Mouse (Mus musculus) midbrain, embryonic 14.5 days (tissue): ENCODE results near the gene Cul7. TPM values are rescaled to one million over a fixed set of nuclear protein-coding genes. Genes with fewer than 3 reads are reported as not detected.

Experiments
- ATAC-seq: fragments of 200-750 bp; cut with Nextera tagmentation; 2 replicates; pipeline ENCODE4 v1.8.0; 2017; ENCODE audit warnings: moderate number of reproducible peaks, moderate library complexity; ENCODE audit not compliant: low FRiP score, low TSS enrichment
- DNase-seq: peaks from one replicate; pipeline ENCODE4 v3.0.0-alpha.2; 2015
- H3K27ac ChIP-seq: fragments of 300-500 bp; sonication (generic); replicated peaks from 2 replicates; pipeline ENCODE4 v1.5.1; 2014; ENCODE audit warnings: mild to moderate bottlenecking, low read depth, low read length, moderate library complexity
- H3K27me3 ChIP-seq: fragments of 300-500 bp; sonication (generic); 2 replicates; pipeline ENCODE4 v1.6.1; 2014; ENCODE audit warnings: low read length, control low read depth, mixed read lengths; ENCODE audit not compliant: control insufficient read depth, insufficient read depth
- H3K36me3 ChIP-seq: fragments of 300-500 bp; sonication (generic); 2 replicates; pipeline ENCODE4 v1.6.1; 2014; ENCODE audit warnings: low read length, control low read depth; ENCODE audit not compliant: control insufficient read depth, insufficient read depth
- H3K4me1 ChIP-seq: fragments of 300-500 bp; sonication (generic); 2 replicates; pipeline ENCODE4 v1.6.1; 2014; ENCODE audit warnings: mild to moderate bottlenecking, antibody characterized with exemption, low read length, control low read depth; ENCODE audit not compliant: control insufficient read depth, insufficient read depth
- H3K4me2 ChIP-seq: fragments of 300-500 bp; sonication (generic); 2 replicates; pipeline ENCODE4 v1.6.1; 2014; ENCODE audit warnings: mild to moderate bottlenecking, low read length, moderate library complexity
- H3K4me3 ChIP-seq: fragments of 300-500 bp; sonication (generic); replicated peaks from 2 replicates; pipeline ENCODE4 v1.5.1; 2014; ENCODE audit warnings: low read depth, low read length
- H3K9ac ChIP-seq: fragments of 300-500 bp; sonication (generic); replicated peaks from 2 replicates; pipeline ENCODE4 v1.6.1; 2014; ENCODE audit warnings: mild to moderate bottlenecking, low read length, moderate library complexity
- H3K9me3 ChIP-seq: fragments of 300-500 bp; sonication (generic); 2 replicates; pipeline ENCODE4 v1.6.1; 2016; ENCODE audit warnings: low read length, control low read depth, mixed read lengths; ENCODE audit not compliant: control insufficient read depth
- WGBS: fragments of 180-500 bp; shearing (Covaris S2); extraction: QIAGEN DNeasy Blood & Tissue Kit; methylation state at CpG from one replicate; pipeline ENCODE4 v1.1.7; 2014; 5-methylcytosine and 5-hydroxymethylcytosine counted together
- polyA plus RNA-seq: library from polyadenylated mRNA; unstranded; fragments of >200 nt; fragmentation: Nextera tagmentation; extraction: Ambion mirVana; gene quantifications from 2 replicates; pipeline ENCODE4 v1.2.1, GENCODE M21; 2014

The Cul7 gene
- polyA plus RNA-seq, 1 experiment from 2014 or later = 32.3 TPM

DNA sequence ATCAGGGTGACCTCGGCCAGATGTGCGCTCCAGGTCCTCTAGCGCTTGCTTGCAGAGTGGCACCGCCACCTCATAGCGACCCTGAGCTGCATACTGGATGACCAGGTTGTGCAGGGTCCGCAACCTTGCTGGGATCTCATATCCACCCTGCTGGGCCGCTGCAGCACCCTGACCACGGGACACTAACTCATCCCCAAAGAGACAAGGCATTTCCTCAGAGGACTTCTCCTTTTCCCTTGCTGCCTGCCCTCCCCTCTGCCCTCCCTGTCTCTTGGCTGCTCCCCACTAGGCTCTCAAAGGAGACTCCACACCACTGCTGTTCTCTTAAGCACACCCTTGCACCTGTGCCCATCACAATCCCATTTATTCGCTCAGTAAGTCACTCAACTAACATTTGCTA lies 10.2 kb upstream of the Cul7 start:
- Histone ChIP-seq H3K27ac (no peak overlapping the region), H3K4me1 (peaks cover 7% of the 10 kb centered on the region), H3K9ac (no peak overlapping the region), H3K9me3 (no peaks in the 10 kb centered on the region), H3K27me3 (no peaks in the 10 kb centered on the region), H3K4me3 (no peak overlapping the region), H3K4me2 (no peak overlapping the region), H3K36me3 (peaks cover 53% of the 10 kb centered on the region)
- 85% methylated on average over 9 of the region's 9 CpGs for WGBS
- ATAC-seq (no peak), DNase-seq (no peak)

DNA sequence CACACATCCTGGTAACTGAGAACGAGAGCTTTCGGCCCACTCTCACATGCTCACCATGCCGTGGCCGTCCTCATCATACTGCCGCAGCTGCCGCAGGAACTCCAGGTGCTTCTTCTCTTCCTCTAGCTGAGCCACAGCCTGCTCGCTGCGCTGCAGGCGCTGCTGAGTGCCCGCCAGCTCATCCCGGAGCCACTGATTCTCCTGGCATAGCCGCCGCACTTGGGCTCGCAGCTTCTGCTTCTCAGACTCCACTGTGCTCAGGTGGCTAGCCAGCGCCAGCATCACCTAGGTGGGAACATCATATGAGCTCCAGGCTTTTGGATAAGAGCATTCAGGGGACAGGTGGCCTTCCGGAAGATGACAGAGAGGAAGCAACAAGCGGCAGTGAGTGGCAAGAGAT lies 8.1 kb upstream of the Cul7 start:
- Histone ChIP-seq H3K27ac (no peak overlapping the region), H3K4me1 (peaks cover 18% of the 10 kb centered on the region), H3K27me3 (no peaks in the 10 kb centered on the region), H3K9me3 (no peaks in the 10 kb centered on the region), H3K9ac (no peak overlapping the region), H3K4me3 (no peak overlapping the region), H3K36me3 (peaks cover 46% of the 10 kb centered on the region), H3K4me2 (no peak overlapping the region)
- ATAC-seq (no peak), DNase-seq (no peak)
- 95% methylated on average over 17 of the region's 17 CpGs for WGBS

DNA sequence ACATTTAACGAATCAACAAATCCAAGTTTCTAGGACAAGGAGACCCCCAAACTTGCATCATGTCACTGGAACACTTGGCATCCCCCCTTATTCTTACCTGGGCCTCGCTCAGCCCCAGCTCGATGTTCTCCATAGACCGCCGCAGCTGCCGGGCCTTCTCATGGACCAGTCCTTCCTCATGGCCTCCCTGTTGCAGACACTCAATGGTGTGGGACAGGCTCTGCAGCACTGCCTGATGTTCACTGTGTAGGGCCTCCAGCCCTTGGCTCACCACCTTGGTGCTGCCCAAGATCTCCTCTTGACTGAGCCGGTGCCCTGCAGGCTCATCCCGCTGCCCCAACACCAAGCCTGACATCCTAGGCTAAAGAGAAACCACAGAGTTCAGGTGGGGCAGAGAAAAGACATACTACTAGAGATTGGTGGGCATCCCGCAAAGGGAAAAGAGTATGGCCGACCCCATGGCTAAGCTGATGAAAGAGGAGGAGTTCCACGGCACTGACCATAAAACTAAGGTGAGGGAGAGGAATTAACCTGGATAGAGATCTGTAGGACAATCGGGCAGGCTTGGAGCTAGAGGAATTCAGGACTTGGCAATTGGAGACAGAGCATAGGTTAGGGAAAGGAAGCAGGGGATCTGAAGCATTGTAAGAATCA lies 5.9 kb upstream of the Cul7 start:
- no peaks in the 10 kb centered on the region for H3K27me3 ChIP-seq
- WGBS = 89% methylated on average over 12 of the region's 12 CpGs
- no peaks in the 10 kb centered on the region for H3K9me3 ChIP-seq
- peaks cover 19% of the 10 kb centered on the region for H3K4me1 ChIP-seq
- no peak for ATAC-seq
- peak overlapping the region; percentile 95 for H3K4me2 ChIP-seq
- H3K4me3 ChIP-seq = peak overlapping the region; percentile 72
- no peak for DNase-seq
- no peak overlapping the region for H3K27ac ChIP-seq
- H3K36me3 ChIP-seq = peaks cover 42% of the 10 kb centered on the region
- H3K9ac ChIP-seq = peak overlapping the region; percentile 73; the same call in 1 of the 2 replicates

DNA sequence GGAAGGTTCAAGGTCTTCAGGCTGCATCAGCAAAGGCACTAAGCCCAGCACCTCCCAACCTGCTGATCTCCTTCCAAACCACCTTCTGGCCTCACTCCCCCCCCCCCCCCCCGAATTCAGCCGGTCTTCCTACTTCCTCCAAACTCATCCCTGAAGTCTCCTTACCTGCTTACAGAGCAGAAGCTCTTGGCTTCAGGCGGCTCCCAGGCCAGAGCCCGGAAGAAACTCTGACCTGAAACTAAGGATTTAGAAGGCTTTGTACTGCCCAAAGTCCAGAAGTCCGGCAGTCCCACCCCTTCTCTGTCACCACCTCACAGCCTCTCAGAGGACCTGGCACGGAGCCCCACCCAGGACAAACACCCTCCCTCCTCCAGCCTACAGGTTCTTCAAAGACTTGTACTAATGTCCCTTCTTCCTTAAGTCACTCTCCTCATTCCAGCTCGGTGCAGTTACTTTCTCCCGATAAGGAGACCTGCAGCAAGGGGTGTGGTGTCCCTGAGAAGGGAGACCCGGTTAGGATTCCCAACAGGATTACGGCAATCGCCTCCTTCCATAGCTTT lies 5.1 kb upstream of the Cul7 start:
- Histone ChIP-seq H3K9me3 (no peaks in the 10 kb centered on the region), H3K27me3 (no peaks in the 10 kb centered on the region), H3K27ac (peak overlapping the region; percentile 26; the same call in 1 of the 2 replicates), H3K9ac (peak overlapping the region; percentile 73), H3K4me2 (peak overlapping the region; percentile 95), H3K4me1 (peaks cover 25% of the 10 kb centered on the region), H3K4me3 (peak overlapping the region; percentile 72), H3K36me3 (peaks cover 35% of the 10 kb centered on the region)
- DNase-seq (no peak), ATAC-seq (no peak)
- 12% methylated on average over 11 of the region's 11 CpGs for WGBS

DNA sequence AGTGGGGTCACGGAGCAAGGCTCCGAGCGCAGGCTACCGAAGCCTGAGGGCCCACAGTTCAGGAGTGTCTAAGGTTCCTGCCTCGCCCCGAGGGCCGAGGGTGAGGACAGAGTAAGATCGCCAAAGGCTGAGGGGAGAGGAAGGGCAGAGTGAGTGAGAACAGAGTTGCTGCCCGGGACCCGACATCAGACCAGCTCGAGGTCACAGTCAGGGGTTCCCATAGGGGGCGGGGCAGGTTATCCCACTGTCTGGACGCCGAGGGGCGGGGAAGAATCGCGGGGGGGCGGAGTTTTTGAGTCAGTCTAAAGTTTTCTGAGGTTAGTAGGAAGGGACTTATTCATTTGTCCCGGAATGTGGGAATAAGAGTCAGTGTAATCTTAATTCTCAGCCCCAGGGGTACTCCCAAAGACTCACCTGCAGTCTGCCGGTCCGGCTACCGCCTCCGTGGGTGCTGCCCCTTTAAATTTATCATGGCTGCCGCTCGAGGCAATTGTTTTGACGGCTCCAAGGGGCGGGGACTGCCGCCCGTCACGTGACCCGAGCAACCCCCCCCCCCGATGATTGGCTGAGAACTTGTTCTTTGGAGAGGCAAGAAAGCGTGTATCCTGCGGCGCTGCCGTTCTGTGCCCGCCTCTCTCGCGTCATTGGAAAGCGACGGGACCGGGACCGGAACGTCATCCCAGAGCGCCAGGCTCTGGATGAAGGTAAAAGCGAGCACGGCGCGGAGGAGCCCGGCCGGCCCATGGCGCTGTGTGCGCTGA lies 4.4 kb upstream of the Cul7 start, which contains the start of the genes Klc4 and Mrpl2:
Gene Klc4, minus strand, starts transcription at position 462 of the 761 bp plus-strand sequence.
Gene Mrpl2, plus strand, starts transcription at position 669 of the 761 bp plus-strand sequence.
- Histone ChIP-seq H3K9me3 (no peaks in the 10 kb centered on the region), H3K36me3 (peaks cover 27% of the 10 kb centered on the region), H3K27me3 (no peaks in the 10 kb centered on the region), H3K4me2 (peak within 1 kb of the TSS; percentile 95), H3K4me1 (peaks cover 25% of the 10 kb centered on the region), H3K4me3 (peak within 1 kb of the TSS; percentile 72), H3K9ac (peak within 1 kb of the TSS; percentile 73), H3K27ac (peak within 1 kb of the TSS; percentile 89)
- under 1% methylated on average over 53 of the region's 53 CpGs for WGBS
- ATAC-seq (peak; percentile 70), DNase-seq (peak; percentile 98)

DNA sequence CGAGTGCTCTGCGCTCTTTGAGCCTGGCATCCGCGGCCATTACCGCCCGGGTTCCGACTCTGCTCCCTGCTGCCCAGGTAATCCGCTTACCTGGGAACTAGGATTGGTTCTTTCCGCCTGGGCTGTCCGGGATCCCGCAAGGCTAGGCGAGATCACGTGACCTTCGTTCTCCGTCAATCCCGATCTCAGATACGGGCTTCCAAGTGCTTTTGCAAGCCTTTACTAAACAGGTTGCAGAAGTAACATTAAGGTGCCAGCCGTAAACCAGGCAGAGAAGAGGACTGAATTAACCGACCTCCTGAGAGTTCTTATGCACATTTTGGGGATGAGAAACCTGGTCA lies 3.8 kb upstream of the Cul7 start:
- H3K9me3 ChIP-seq = no peaks in the 10 kb centered on the region
- H3K27me3 ChIP-seq = no peaks in the 10 kb centered on the region
- H3K4me3 ChIP-seq = peak overlapping the region; percentile 72
- H3K27ac ChIP-seq = peak overlapping the region; percentile 89
- under 1% methylated on average over 19 of the region's 19 CpGs for WGBS
- peak overlapping the region; percentile 95 for H3K4me2 ChIP-seq
- DNase-seq = no peak
- peaks cover 22% of the 10 kb centered on the region for H3K36me3 ChIP-seq
- no peak; the same call in 1 of the 2 replicates for ATAC-seq
- peaks cover 31% of the 10 kb centered on the region for H3K4me1 ChIP-seq
- peak overlapping the region; percentile 68 for H3K9ac ChIP-seq

DNA sequence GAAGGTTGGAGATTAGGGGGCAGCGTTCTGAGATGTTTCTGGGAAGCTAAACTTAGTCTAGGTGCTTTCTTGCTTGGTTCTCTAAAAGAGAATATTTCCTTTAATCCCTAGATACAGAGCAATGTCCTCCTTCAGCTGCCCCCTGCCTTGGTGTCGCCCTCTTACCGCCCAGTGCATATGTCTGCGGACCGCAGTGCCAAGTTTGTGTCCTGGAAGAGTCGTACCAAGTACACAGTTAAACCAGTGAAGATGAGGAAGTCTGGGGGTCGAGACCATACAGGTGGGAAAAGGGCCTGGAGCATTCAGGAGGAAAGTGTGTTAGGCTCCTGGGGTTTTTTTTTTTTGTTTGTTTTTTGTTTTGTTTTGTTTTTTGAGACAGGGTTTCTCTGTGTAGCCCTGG lies 2.9 kb upstream of the Cul7 start:
- H3K27ac ChIP-seq = no peak overlapping the region
- H3K4me1 ChIP-seq = peaks cover 38% of the 10 kb centered on the region
- DNase-seq = no peak
- 92% methylated on average over 7 of the region's 7 CpGs for WGBS
- no peaks in the 10 kb centered on the region for H3K9me3 ChIP-seq
- H3K4me3 ChIP-seq = no peak overlapping the region
- no peak for ATAC-seq
- H3K36me3 ChIP-seq = peaks cover 15% of the 10 kb centered on the region
- H3K4me2 ChIP-seq = peak overlapping the region; percentile 95; the same call in 1 of the 2 replicates
- H3K27me3 ChIP-seq = no peaks in the 10 kb centered on the region
- H3K9ac ChIP-seq = no peak overlapping the region

DNA sequence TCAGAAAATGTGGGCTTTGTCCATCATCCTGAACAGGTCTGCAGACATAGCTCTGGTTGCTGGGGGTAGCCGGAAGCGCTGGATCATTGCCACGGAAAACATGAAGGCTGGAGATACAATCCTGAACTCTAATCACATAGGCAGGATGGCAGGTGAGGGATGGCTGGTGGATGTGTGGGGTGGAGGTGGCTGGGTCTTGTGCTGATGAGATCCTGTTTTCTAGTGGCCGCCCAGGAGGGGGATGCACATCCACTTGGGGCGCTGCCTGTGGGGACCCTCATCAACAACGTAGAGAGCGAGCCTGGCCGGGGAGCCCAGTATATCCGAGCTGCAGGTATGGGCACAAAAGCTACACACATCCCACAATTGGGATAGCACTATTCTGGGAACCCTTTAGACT lies 1.7 kb upstream of the Cul7 start:
- H3K4me3 ChIP-seq = no peak overlapping the region
- H3K9me3 ChIP-seq = no peaks in the 10 kb centered on the region
- H3K4me2 ChIP-seq = no peak overlapping the region
- ATAC-seq (no peak), DNase-seq (no peak)
- H3K4me1 ChIP-seq = peaks cover 43% of the 10 kb centered on the region
- WGBS = 92% methylated on average over 9 of the region's 9 CpGs
- no peak overlapping the region for H3K9ac ChIP-seq
- no peaks in the 10 kb centered on the region for H3K27me3 ChIP-seq
- no peak overlapping the region for H3K27ac ChIP-seq
- peaks cover 17% of the 10 kb centered on the region for H3K36me3 ChIP-seq
